Mouse (Mus musculus) thymus, adult 2 months (tissue): Measurements from ENCODE around the gene Nr2f2. TPM values are rescaled to one million over a fixed set of nuclear protein-coding genes. Genes with fewer than 3 reads are reported as not detected.

Experiments used
- DNase-seq: peaks from one replicate; pipeline ENCODE4 v3.0.0; 2021
- H3K27ac ChIP-seq: fragments of 200-500 bp; 2 replicates; pipeline ENCODE4 v1.5.1; 2012; ENCODE audit warnings: low read length, control low read depth; ENCODE audit not compliant: control insufficient read depth, insufficient read depth
- H3K27me3 ChIP-seq: fragments of 200-500 bp; 2 replicates; pipeline ENCODE4 v1.6.1; 2012; ENCODE audit warnings: mild to moderate bottlenecking, low read length, moderate library complexity, mixed read lengths; ENCODE audit not compliant: control insufficient read depth, insufficient read depth
- H3K36me3 ChIP-seq: fragments of 200-500 bp; 2 replicates; pipeline ENCODE4 v1.6.1; 2012; ENCODE audit warnings: mild to moderate bottlenecking, low read length, moderate library complexity; ENCODE audit not compliant: control insufficient read depth, insufficient read depth
- H3K4me1 ChIP-seq: fragments of 200-500 bp; replicated peaks from 2 replicates; pipeline ENCODE4 v1.6.1; 2012; ENCODE audit warnings: low read length; ENCODE audit not compliant: control insufficient read depth, insufficient read depth
- H3K4me3 ChIP-seq: fragments of 200-500 bp; 2 replicates; pipeline ENCODE4 v1.5.1; 2012; ENCODE audit warnings: mild to moderate bottlenecking, low read length, control low read depth, moderate library complexity; ENCODE audit not compliant: control insufficient read depth, insufficient read depth
- CTCF ChIP-seq: fragments of 200-500 bp; IDR thresholded peaks from 2 replicates; pipeline ENCODE4 v1.5.1; 2012; ENCODE audit warnings: mild to moderate bottlenecking, control low read depth, low read length, moderate library complexity, borderline replicate concordance; ENCODE audit not compliant: control insufficient read depth, poor library complexity, insufficient read depth; ENCODE audit errors: extremely low read depth
- POLR2A ChIP-seq: fragments of 200-500 bp; IDR thresholded peaks from 2 replicates; pipeline ENCODE4 v1.6.1; 2012; ENCODE audit warnings: mild to moderate bottlenecking, low read length, control low read depth, moderate library complexity; ENCODE audit not compliant: control insufficient read depth, poor library complexity, insufficient read depth; ENCODE audit errors: extremely low read depth
- WGBS: fragments of 180-500 bp; shearing (Covaris S2); methylation state at CpG from one replicate; pipeline ENCODE4 v1.1.7; 2018; 5-methylcytosine and 5-hydroxymethylcytosine counted together
- polyA plus RNA-seq: library from polyadenylated mRNA; depleted of rRNA; stranded (reverse); fragments of >200 nt; gene quantifications from 2 replicates; pipeline ENCODE4 v1.2.3, GENCODE M21; 2012

Nr2f2 gene
- polyA plus RNA-seq, 1 experiment = 14.7 TPM

DNA sequence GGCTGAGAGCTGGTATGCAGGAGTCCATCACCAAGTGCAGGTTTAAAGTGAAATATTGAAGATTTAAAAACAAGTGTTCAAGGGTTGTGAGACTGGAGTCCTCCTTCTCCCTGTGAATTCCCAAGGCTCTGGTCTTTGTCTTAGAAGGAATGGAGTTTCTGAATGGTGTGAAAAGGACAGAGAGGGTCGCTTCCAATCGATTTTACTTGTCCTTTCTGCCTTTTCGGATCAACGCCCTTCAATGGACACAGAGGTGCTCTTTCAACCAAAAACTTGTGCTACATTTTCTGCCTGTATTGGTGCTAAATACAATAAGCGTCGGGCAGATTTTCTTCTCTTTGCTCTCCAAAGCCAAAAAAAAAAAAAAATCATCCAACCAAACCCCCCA lies 1.7 kb upstream of the Nr2f2 start:
- no peaks in the 10 kb centered on the region for H3K36me3 ChIP-seq
- no peak overlapping the region for H3K27ac ChIP-seq
- DNase-seq = no peak
- H3K4me1 ChIP-seq = no peaks in the 10 kb centered on the region
- no peak for TF ChIP-seq POLR2A
- TF ChIP-seq CTCF = no peak
- H3K4me3 ChIP-seq = no peak overlapping the region
- peaks cover 7% of the 10 kb centered on the region; the same call in 1 of the 2 replicates for H3K27me3 ChIP-seq
- WGBS = 18% methylated on average over 6 of the region's 6 CpGs

DNA sequence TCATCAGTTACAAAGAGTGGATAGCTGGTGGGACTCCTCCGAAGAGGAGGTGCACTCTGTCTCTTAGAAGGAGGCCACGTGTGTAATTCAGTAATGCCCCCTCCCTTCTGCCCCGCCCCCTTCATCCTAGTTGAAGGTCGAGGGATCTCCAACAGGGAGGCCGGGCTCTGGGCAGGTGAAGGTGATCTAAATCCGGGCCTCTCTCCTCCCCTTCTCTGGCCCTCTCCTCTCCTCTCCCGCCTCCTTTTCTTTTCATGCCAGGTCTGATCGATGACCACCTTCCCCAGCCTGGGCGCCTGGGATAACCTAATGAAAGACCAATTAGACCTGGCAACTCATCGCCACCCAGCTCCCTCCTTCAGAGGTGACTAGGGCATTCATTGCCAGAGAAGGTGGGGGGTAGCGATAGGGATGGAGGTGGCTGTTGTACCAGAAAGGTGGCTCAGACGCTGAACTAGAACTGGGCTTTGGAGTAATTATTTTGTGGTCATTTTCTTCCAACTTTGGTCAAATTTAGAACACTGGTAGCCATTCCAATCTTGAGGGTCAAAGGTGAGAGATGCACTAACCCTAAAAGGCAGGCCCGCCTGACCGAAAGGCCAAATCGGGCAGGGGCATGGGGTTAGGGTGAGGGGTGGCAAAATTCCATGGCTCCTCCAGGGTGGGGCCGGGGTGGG lies 1.2 kb upstream of the Nr2f2 start:
- Histone ChIP-seq H3K27me3 (peaks cover 7% of the 10 kb centered on the region; the same call in 1 of the 2 replicates), H3K4me3 (no peak overlapping the region), H3K4me1 (no peaks in the 10 kb centered on the region), H3K27ac (no peak overlapping the region), H3K36me3 (no peaks in the 10 kb centered on the region)
- no peak for TF ChIP-seq CTCF
- TF ChIP-seq POLR2A = no peak
- DNase-seq = no peak
- 14% methylated on average over 16 of the region's 16 CpGs for WGBS

DNA sequence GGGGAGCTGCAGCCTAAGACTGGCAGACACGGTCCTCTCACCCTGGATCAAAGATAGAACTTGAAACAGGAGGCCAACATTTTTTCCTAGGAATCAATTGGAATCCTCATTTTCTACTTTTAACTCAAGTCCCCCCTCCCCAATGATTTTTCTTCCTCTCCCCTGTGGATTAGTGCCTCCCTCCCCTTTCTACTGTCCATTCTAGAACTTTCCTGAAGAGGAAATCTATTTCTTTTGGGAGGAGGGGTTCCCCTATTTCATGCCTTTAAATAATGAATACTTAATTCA lies 217 bp upstream of the Nr2f2 start:
- TF ChIP-seq CTCF (no peak), POLR2A (no peak)
- Histone ChIP-seq H3K27ac (no peak overlapping the region), H3K4me3 (no peak overlapping the region), H3K36me3 (no peaks in the 10 kb centered on the region), H3K27me3 (peaks cover 7% of the 10 kb centered on the region; the same call in 1 of the 2 replicates), H3K4me1 (no peaks in the 10 kb centered on the region)
- 10% methylated on average over 1 of the region's 1 CpGs for WGBS
- no peak for DNase-seq

DNA sequence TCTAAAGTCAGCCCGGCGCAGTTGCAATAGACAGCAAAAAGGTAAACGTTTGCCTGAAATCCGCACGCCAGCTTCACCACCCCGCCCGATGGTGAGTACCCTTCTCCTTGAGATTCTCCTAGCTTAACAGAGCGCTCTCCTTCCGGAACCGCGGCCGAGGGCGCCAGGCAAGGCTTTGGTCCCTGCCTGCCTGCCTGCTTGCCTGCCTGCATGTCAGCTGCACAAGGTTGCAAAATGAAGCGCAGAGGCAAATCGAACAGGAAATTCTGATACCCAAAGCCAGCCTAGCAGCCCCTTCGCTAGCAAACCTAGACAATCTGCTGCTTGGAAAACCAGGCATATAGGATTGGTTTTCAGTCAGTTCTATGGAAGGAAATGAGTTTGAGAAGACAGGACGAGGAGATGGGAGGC lies 1.1 kb downstream of the Nr2f2 start:
- H3K4me3 ChIP-seq = no peak overlapping the region
- no peaks in the 10 kb centered on the region for H3K36me3 ChIP-seq
- no peak overlapping the region for H3K27ac ChIP-seq
- TF ChIP-seq POLR2A (no peak), CTCF (no peak)
- DNase-seq = no peak
- WGBS = 10% methylated on average over 17 of the region's 17 CpGs
- peaks cover 12% of the 10 kb centered on the region; the same call in 1 of the 2 replicates for H3K27me3 ChIP-seq
- H3K4me1 ChIP-seq = no peaks in the 10 kb centered on the region; the same call in 1 of the 2 replicates

DNA sequence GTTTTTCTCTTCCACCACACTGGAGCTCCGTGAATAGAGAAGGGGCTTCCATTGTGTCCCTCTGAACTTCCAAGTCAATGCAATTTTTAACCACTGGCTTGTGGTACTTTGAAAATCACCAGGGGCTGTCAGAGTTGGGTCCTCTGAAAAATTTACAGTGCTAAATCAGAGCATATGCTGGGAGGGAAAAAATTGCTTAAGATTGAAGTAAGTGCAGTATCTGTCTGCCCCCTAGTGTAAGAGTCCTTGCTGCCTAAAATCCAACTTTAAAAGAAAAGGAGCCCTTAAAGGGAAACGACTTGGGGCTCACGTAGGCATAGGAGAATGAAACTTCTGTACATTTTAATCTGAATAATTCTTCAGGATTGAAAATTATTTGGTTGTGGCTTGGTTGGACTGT lies 1.7 kb downstream of the Nr2f2 start:
- no peak overlapping the region for H3K27ac ChIP-seq
- 4% methylated on average over 3 of the region's 3 CpGs for WGBS
- no peaks in the 10 kb centered on the region; the same call in 1 of the 2 replicates for H3K4me1 ChIP-seq
- TF ChIP-seq POLR2A = no peak
- TF ChIP-seq CTCF = no peak
- H3K4me3 ChIP-seq = no peak overlapping the region
- DNase-seq = no peak
- peaks cover 15% of the 10 kb centered on the region for H3K27me3 ChIP-seq
- H3K36me3 ChIP-seq = no peaks in the 10 kb centered on the region

DNA sequence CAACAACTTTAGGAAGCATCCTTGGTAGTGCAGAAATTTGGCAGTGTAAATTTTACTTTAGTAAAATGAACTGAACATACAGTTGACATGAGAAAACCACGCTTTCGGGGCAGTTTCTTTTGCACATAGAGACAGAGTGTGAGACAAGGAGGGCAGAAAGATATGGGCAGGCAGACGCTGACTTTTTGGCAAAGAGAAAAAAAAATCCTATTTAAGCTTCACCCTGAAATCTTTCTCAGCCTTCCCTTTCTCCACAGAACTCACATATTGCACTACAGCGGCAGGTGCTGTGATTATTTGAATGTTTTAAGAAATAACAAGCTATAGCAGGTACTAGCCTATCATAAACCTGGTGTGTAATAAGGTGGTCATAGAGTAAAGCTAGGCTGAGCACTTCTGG lies 3.2 kb downstream of the Nr2f2 start:
- Histone ChIP-seq H3K27ac (no peak overlapping the region), H3K36me3 (no peaks in the 10 kb centered on the region), H3K27me3 (peaks cover 11% of the 10 kb centered on the region), H3K4me1 (no peaks in the 10 kb centered on the region; the same call in 1 of the 2 replicates), H3K4me3 (no peak overlapping the region)
- TF ChIP-seq POLR2A = no peak
- no peak for TF ChIP-seq CTCF
- DNase-seq = no peak
- 27% methylated on average over 4 of the region's 4 CpGs for WGBS

DNA sequence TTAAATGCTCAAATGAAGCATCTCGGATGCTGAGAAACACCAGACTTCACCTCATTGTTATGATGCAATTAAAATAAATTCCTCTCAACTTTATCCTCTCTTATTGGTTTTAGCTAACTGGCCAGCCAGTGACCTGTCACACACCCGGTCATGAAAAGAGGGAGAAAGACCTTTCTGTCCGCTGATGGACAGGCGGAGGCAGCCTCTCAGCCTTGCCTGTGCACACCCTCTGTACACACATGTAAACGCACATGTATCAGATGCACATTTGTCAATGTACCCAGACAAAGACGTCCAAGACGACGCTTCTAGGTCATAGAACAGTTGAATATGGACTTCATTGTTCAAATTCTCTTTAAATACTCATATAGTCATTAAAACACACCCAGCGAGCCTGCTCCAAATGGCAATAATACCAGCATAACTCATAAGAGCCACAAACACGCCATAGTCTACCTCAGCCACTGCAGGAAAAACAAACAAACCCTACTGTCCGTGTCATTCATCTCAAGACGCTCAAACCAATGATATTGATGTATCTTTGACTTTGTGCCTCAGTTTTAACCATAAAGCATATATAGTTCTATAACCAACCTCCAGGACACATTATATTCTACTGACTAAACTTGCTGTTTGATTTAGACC lies 3.9 kb downstream of the Nr2f2 start:
- Histone ChIP-seq H3K4me3 (no peak overlapping the region), H3K36me3 (no peaks in the 10 kb centered on the region), H3K4me1 (no peaks in the 10 kb centered on the region; the same call in 1 of the 2 replicates), H3K27me3 (peaks cover 11% of the 10 kb centered on the region), H3K27ac (no peak overlapping the region)
- no peak for DNase-seq
- 11% methylated on average over 12 of the region's 12 CpGs for WGBS
- TF ChIP-seq POLR2A (no peak), CTCF (no peak)
